Mouse (Mus musculus) splenic B cell, adult 2 months (primary cell): ENCODE data around the gene A3galt2.

Source experiments
- DNase-seq: peaks from one replicate; pipeline ENCODE4 v3.0.0-alpha.2; 2011; ENCODE audit warnings: low read depth, low spot score
- H3K27me3 ChIP-seq: 2 replicates; pipeline ENCODE4 v1.6.1; 2012; ENCODE audit warnings: mild to moderate bottlenecking, low read length, moderate library complexity, mixed read lengths; ENCODE audit not compliant: control insufficient read depth, poor library complexity, insufficient read depth, severe bottlenecking
- H3K36me3 ChIP-seq: 2 replicates; pipeline ENCODE4 v1.6.1; 2012; ENCODE audit warnings: mild to moderate bottlenecking, low read length, moderate library complexity, mixed read lengths; ENCODE audit not compliant: control insufficient read depth, poor library complexity, insufficient read depth, severe bottlenecking

The A3galt2 gene

GRCm38 (mm10) chr4:128755064-128755463 is at the start of gene A3galt2:
Gene A3galt2 (plus strand): TSS chr4:128755364.
- no peak for DNase-seq
- Histone ChIP-seq H3K27me3 (no peaks in the 10 kb centered on the region), H3K36me3 (peaks cover 11% of the 10 kb centered on the region; the same call in 1 of the 2 replicates)

- Histone ChIP-seq H3K36me3 (no peaks in the 10 kb centered on the region), H3K27me3 (no peaks in the 10 kb centered on the region)
- DNase-seq, result peak; percentile 18
These were observed 48.5 kb upstream of the A3galt2 start for GRCm38 (mm10) chr4:128706626-128707025.

GRCm38 (mm10) chr4:128707384-128707783 is 47.8 kb upstream of the A3galt2 start:
- Histone ChIP-seq H3K36me3 (no peaks in the 10 kb centered on the region), H3K27me3 (no peaks in the 10 kb centered on the region)
- no peak for DNase-seq

GRCm38 (mm10) chr4:128709061-128709780 is 45.9 kb upstream of the A3galt2 start:
- H3K36me3 ChIP-seq, result no peaks in the 10 kb centered on the region
- no peaks in the 10 kb centered on the region for H3K27me3 ChIP-seq
- DNase-seq, result no peak

GRCm38 (mm10) chr4:128709781-128710166 is 45.4 kb upstream of the A3galt2 start:
- H3K36me3 ChIP-seq, result no peaks in the 10 kb centered on the region
- DNase-seq, result no peak
- no peaks in the 10 kb centered on the region for H3K27me3 ChIP-seq

GRCm38 (mm10) chr4:128710286-128710685 is 44.9 kb upstream of the A3galt2 start:
- no peaks in the 10 kb centered on the region for H3K36me3 ChIP-seq
- DNase-seq, result no peak

GRCm38 (mm10) chr4:128710800-128711199 is 44.4 kb upstream of the A3galt2 start:
- no peak for DNase-seq
- Histone ChIP-seq H3K36me3 (no peaks in the 10 kb centered on the region), H3K27me3 (no peaks in the 10 kb centered on the region)

More at GRCm38 (mm10) chr4:128710286-128710685, 44.9 kb upstream of the A3galt2 start:
- no peaks in the 10 kb centered on the region for H3K27me3 ChIP-seq

- peak; percentile 96 for DNase-seq
- H3K27me3 ChIP-seq, result no peaks in the 10 kb centered on the region
- H3K36me3 ChIP-seq, result no peaks in the 10 kb centered on the region
These were observed 43.6 kb upstream of the A3galt2 start for GRCm38 (mm10) chr4:128711455-128712135.

- Histone ChIP-seq H3K36me3 (no peaks in the 10 kb centered on the region), H3K27me3 (no peaks in the 10 kb centered on the region)
- peak; percentile 38 for DNase-seq
These were observed 43.0 kb upstream of the A3galt2 start for GRCm38 (mm10) chr4:128712136-128712655.

- Histone ChIP-seq H3K27me3 (no peaks in the 10 kb centered on the region), H3K36me3 (no peaks in the 10 kb centered on the region)
- no peak for DNase-seq
These were observed 42.2 kb upstream of the A3galt2 start for GRCm38 (mm10) chr4:128712941-128713340.

GRCm38 (mm10) chr4:128715241-128716204 is 39.6 kb upstream of the A3galt2 start:
- H3K36me3 ChIP-seq, result no peaks in the 10 kb centered on the region
- no peak for DNase-seq
- no peaks in the 10 kb centered on the region for H3K27me3 ChIP-seq

- DNase-seq, result no peak
- H3K36me3 ChIP-seq, result no peaks in the 10 kb centered on the region
- H3K27me3 ChIP-seq, result no peaks in the 10 kb centered on the region
These were observed 38.9 kb upstream of the A3galt2 start for GRCm38 (mm10) chr4:128716279-128716678.

- DNase-seq, result no peak
- H3K36me3 ChIP-seq, result no peaks in the 10 kb centered on the region
- H3K27me3 ChIP-seq, result no peaks in the 10 kb centered on the region
These were observed 38.4 kb upstream of the A3galt2 start for GRCm38 (mm10) chr4:128716731-128717130.

- no peak for DNase-seq
These were observed 35.1 kb upstream of the A3galt2 start for GRCm38 (mm10) chr4:128720110-128720509.

More at GRCm38 (mm10) chr4:128720110-128720509, 35.1 kb upstream of the A3galt2 start:
- no peaks in the 10 kb centered on the region for H3K27me3 ChIP-seq
- no peaks in the 10 kb centered on the region for H3K36me3 ChIP-seq
